Mouse (Mus musculus) stomach, adult 2 months (tissue): ENCODE results near the gene Ppme1. TPM values are rescaled to one million over a fixed set of nuclear protein-coding genes. Genes with fewer than 3 reads are reported as not detected.

ENCODE experiments used
- polyA plus RNA-seq: library from polyadenylated mRNA; depleted of rRNA; stranded (reverse); fragments of >200 nt; gene quantifications from 2 replicates; pipeline ENCODE4 v1.2.3, GENCODE M21; 2012; rRNA removed

Ppme1 gene
- polyA plus RNA-seq = 45.0 and 47.3 TPM in 2 replicates

DNA sequence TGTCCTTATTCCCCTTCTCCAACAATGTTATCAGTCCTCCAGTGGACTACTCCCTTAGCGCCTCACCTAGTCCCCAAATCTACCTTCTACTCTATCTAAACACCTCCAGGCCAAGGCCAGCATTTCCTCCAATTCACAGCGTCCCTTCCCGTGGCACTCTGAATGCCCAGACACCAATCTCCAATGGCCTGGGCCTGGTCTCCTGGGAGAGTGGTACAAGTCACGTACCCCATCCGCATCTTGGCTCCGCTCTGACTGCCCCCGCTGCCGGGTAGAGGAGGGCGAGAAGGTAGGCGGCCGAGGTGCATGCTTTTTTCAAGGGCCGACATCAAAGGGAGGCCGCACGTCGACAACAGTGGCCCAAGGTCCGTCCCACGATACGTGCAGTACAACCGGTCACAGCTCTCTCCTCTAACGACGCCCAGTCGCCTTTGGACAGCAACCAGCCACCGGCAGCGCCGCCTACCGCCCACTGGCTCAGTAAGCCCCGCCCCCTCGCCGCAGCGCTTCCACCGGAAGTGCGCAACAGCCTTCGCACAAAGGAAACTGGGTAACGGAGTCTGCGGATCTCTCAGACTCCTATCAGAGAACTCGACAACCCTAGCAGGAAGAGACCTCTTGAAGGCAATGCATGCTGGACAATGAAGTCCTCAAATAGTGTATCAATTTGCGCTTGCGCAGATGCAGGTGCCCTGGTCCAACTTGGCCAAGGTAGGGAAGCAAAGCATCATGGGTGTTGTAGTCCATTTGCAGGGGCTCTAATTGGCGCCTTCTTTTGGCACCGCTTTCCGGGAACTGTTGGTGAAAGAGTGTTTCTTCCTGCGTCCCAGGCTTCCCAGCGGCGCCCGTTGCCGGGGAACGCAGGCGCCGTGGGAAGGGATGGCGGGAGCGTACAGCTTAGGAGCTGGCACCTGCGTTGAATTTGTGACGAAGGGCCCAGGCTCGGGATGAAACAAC, at the start of gene Ppme1, which contains the start of gene C2cd3:
Gene Ppme1, minus strand, starts transcription at position 813 of the 957 bp plus-strand sequence.
Gene C2cd3, plus strand, starts transcription at position 739 of the 957 bp plus-strand sequence.

DNA sequence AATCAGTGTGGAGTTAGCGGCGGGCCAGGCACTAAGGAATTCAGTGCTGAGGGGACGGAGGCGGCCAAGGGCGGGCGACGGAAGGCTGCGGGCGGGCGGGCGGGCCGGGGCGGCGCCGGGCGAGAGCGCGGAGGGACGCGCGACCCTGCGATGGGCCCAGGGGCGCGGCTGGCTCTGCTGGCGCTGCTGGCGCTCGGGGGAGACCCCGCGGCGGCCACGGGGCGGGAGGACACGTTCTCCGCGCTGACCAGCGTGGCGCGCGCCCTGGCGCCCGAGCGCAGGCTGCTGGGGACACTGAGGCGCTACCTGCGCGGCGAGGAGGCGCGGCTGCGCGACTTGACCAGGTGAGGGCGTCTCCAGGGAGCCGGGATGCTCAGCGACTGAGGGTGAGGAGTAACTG, 86.7 kb downstream of the Ppme1 start, which contains the start of gene P4ha3:
Gene P4ha3, plus strand, starts transcription at position 138 of the 400 bp plus-strand sequence.

Other genes with a start within 250 kb of the Ppme1 start
- 3.3 and 8.3 TPM in 2 replicates for gene Lipt2, start 213.0 kb downstream of the Ppme1 start, polyA plus RNA-seq
- 32.2 and 46.0 TPM in 2 replicates for gene Kcne3, start 195.8 kb downstream of the Ppme1 start, polyA plus RNA-seq
- 1.2 and 1.3 TPM in 2 replicates for gene Pgm2l1, start 144.9 kb downstream of the Ppme1 start, polyA plus RNA-seq
- gene P4ha3, start 86.8 kb downstream of the Ppme1 start, polyA plus RNA-seq = 0.82 and 1.1 TPM in 2 replicates
- 5.1 and 5.9 TPM in 2 replicates for gene C2cd3, start 74 bp downstream of the Ppme1 start, polyA plus RNA-seq
- 0.84 and 1.6 TPM in 2 replicates for gene Ucp3, start 100.7 kb upstream of the Ppme1 start, polyA plus RNA-seq
- gene Ucp2, start 121.0 kb upstream of the Ppme1 start, polyA plus RNA-seq = 804 and 1,013 TPM in 2 replicates
- 0.12 and 0.16 TPM in 2 replicates for gene Dnajb13, start 142.7 kb upstream of the Ppme1 start, polyA plus RNA-seq
- 8.1 and 8.5 TPM in 2 replicates for gene Coa4, start 164.8 kb upstream of the Ppme1 start, polyA plus RNA-seq
- gene Rab6a, start 235.1 kb upstream of the Ppme1 start, polyA plus RNA-seq = 9.6 and 15.8 TPM in 2 replicates
- 2.4 and 4.5 TPM in 2 replicates for gene Mrpl48, start 236.0 kb upstream of the Ppme1 start, polyA plus RNA-seq